In the genomic region with DNA sequence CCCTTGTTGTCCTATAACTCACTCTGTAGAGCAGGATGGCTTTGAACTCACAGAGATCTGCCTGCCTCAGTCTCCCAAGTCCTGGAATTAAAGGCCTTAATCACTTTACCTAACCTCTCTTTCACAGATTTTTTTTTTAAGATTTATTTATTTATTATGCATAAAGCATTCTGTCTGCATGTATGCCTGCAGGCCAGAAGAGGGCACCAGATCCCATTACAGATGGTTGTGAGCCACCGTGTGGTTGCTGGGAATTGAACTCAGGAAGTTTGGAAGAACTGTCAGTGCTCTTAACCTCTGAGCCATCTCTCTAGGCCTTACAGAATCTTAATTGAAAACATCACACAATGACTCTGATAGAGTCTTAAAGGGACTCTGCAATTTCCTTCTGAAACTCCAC, we compare ENCODE assay signal across 24 mouse cellular contexts. TPM values are rescaled to one million over a fixed set of nuclear protein-coding genes. Genes with fewer than 3 reads are reported as not detected.
DNase-seq lines count a peak whose midpoint lies in the region; ATAC-seq and TF ChIP-seq lines count a peak whose summit lies in the region.
"Had no signal": no experiment of that assay in that cellular context is flagged by ENCODE, and none has a peak within 500 bp of the region (broad histone marks: within the 10 kb centered on the region; RNA-seq: fewer than 3 reads in every experiment).

No protein-coding gene starts in this region.

- intact Hi-C loops in heart, adult 2 months (cut with DNase I): no loop called here
- intact Hi-C loops in left cerebral cortex, adult 2 months (cut with DNase I): no loop called here
- intact Hi-C loops in left cerebral cortex, postnatal 25 days (cut with DNase I): loop anchor here (5.0 kb wide), 1 partner anchor 64 kb away; no protein-coding TSS in a partner anchor

- TF ChIP-seq CTCF in heart, adult 2 months (IDR thresholded peaks at IDR 0.05): peak; percentile 55
- TF ChIP-seq CTCF in left cerebral cortex, adult 2 months (IDR thresholded peaks at IDR 0.05): peak; percentile 16
- TF ChIP-seq CTCF in E14TG2a.4 (conservative IDR thresholded peaks at IDR 0.05; ENCODE audit: low read length) (peak; percentile 52), Patski (IDR thresholded peaks at IDR 0.05) (peak; percentile 66)

- POLR2A ChIA-PET in Patski (lab: Charles Lee): no interaction called here

- H3K27me3 ChIP-seq in heart, adult 2 months (ENCODE audit: control insufficient read depth, insufficient read depth, low read length): no peaks in the 10 kb centered on the region
- no peaks in the 10 kb centered on the region for H3K27me3 ChIP-seq in E14TG2a.4 (ENCODE audit: insufficient read depth, low read length)
- no peaks in the 10 kb centered on the region for H3K27me3 ChIP-seq in Patski
- H3K27me3 ChIP-seq in forebrain, embryonic 10.5 days (ENCODE audit: poor library complexity, severe bottlenecking): no peaks in the 10 kb centered on the region
- H3K27me3 ChIP-seq: heart, embryonic 13.5 days; limb, embryonic 15.5 days; midbrain, embryonic 15.5 days; neural tube, embryonic 13.5 days had no signal

- 88% methylated on average over 1 of the region's 1 CpGs for WGBS in heart, adult 2 months
- WGBS in forebrain, embryonic 10.5 days: 83% methylated on average over 1 of the region's 1 CpGs

- no peaks in the 10 kb centered on the region for H3K79me2 ChIP-seq in heart, adult 2 months (replicated peaks; ENCODE audit: control insufficient read depth, insufficient read depth, low read length)

- no peaks in the 10 kb centered on the region for H3K9me3 ChIP-seq in E14TG2a.4 (ENCODE audit: low read length)
- H3K9me3 ChIP-seq in forebrain, embryonic 10.5 days: no peaks in the 10 kb centered on the region; the same call in 1 of the 2 replicates
- H3K9me3 ChIP-seq: heart, embryonic 13.5 days; limb, embryonic 15.5 days; midbrain, embryonic 15.5 days; neural tube, embryonic 13.5 days had no signal

- no peak overlapping the region for H3K27ac ChIP-seq in heart, adult 2 months
- no peak overlapping the region for H3K27ac ChIP-seq in left cerebral cortex, adult 2 months
- no peak overlapping the region for H3K27ac ChIP-seq in forebrain, embryonic 10.5 days
- H3K27ac ChIP-seq: heart, embryonic 13.5 days; limb, embryonic 15.5 days; midbrain, embryonic 15.5 days; neural tube, embryonic 13.5 days had no signal

- H3K4me3 ChIP-seq in heart, adult 2 months: no peak overlapping the region
- no peak overlapping the region for H3K4me3 ChIP-seq in left cerebral cortex, adult 2 months
- H3K4me3 ChIP-seq in E14TG2a.4 (replicated peaks; ENCODE audit: low read length): no peak overlapping the region
- H3K4me3 ChIP-seq in forebrain, embryonic 10.5 days: no peak overlapping the region
- H3K4me3 ChIP-seq: heart, embryonic 13.5 days; limb, embryonic 15.5 days; midbrain, embryonic 15.5 days; myocyte; neural tube, embryonic 13.5 days had no signal

- TF ChIP-seq EP300 in heart, adult 2 months (IDR thresholded peaks at IDR 0.05; ENCODE audit: insufficient read depth, low read depth, low read length): no peak

- no peak overlapping the region for H3K9ac ChIP-seq in heart, adult 2 months (ENCODE audit: low read depth, low read length)
- H3K9ac ChIP-seq: heart, embryonic 13.5 days; limb, embryonic 15.5 days; midbrain, embryonic 15.5 days; neural tube, embryonic 13.5 days had no signal

- no peak for TF ChIP-seq POLR2A in heart, adult 2 months (IDR thresholded peaks at IDR 0.05; ENCODE audit: insufficient read depth, low read depth, low read length)

- peaks cover 11% of the 10 kb centered on the region for H3K36me3 ChIP-seq in heart, adult 2 months (ENCODE audit: control insufficient read depth, insufficient read depth, low read length)
- H3K36me3 ChIP-seq in E14TG2a.4 (ENCODE audit: insufficient read depth, low read length): peaks cover 98% of the 10 kb centered on the region
- peaks cover 91% of the 10 kb centered on the region for H3K36me3 ChIP-seq in forebrain, embryonic 10.5 days (replicated peaks)
- H3K36me3 ChIP-seq: midbrain, embryonic 15.5 days; neural tube, embryonic 13.5 days had no signal

- no peak for DNase-seq in heart, adult 2 months
- DNase-seq in heart, adult 9 months (ENCODE audit: low spot score in 2 of 2): no peak
- DNase-seq in left cerebral cortex, adult 2 months (ENCODE audit: extremely low spot score in 1 of 2, low spot score in 2 of 2): no peak
- DNase-seq in left cerebral cortex, postnatal 25 days (ENCODE audit: low spot score in 2 of 2): no peak
- no peak for DNase-seq in Patski (ENCODE audit: low read depth, low spot score)
- no peak for DNase-seq in forebrain, embryonic 10.5 days (ENCODE audit: extremely low spot score, low spot score)
- DNase-seq in c-Kit-positive CD71-positive TER-119-positive erythroid progenitor cells, embryonic 14.5 days (ENCODE audit: low spot score): no peak
- DNase-seq: adrenal gland, postnatal 25 days; cerebellum, adult 11 months; cerebellum, adult 9-11 months; heart, postnatal 14 days; kidney, adult 8-10 months; kidney, postnatal 25 days; left cerebral cortex, postnatal 4 days; lung, adult 18-20 months; right cerebral cortex, adult 18-20 months; right cerebral cortex, postnatal 4 days; thymus, postnatal 36 days had no signal

- H3K4me1 ChIP-seq in heart, adult 2 months (ENCODE audit: control insufficient read depth, insufficient read depth, low read length): peaks cover 8% of the 10 kb centered on the region
- peaks cover 5% of the 10 kb centered on the region; the same call in 1 of the 2 replicates for H3K4me1 ChIP-seq in E14TG2a.4 (replicated peaks; ENCODE audit: low read depth, low read length)
- H3K4me1 ChIP-seq in forebrain, embryonic 10.5 days: no peaks in the 10 kb centered on the region
- H3K4me1 ChIP-seq: limb, embryonic 15.5 days; midbrain, embryonic 15.5 days; neural tube, embryonic 13.5 days had no signal

- ATAC-seq in Patski: no peak
- ATAC-seq: midbrain, embryonic 15.5 days had no signal

- in situ Hi-C loops in Patski (cut with MboI; ENCODE audit: low pct_unique_long_range_greater_than_20kb): no loop called here

- CTCF ChIA-PET in Patski (lab: Charles Lee): no interaction called here

RNA-seq across cellular contexts. Expression of gene Chek2, which starts 13.2 kb away (rescaled TPM):
- total RNA-seq in heart, adult 2 months (2021): 1 to 10 TPM; 2.6 to 3.1 TPM
- 3.4 and 5.5 TPM in 2 replicates for polyA plus RNA-seq in heart, adult 2 months (2012; rRNA removed)
- total RNA-seq in left cerebral cortex, adult 2 months (2021): under 1 TPM; 0.59 to 0.91 TPM
- total RNA-seq in left cerebral cortex, postnatal 25 days (2021): 1 to 10 TPM; 1.2 to 1.4 TPM
- polyA plus RNA-seq in Patski (2021): 21.3 TPM
- 47.5 and 51.5 TPM in 2 replicates for polyA plus RNA-seq in forebrain, embryonic 10.5 days (2016; fragmentation: Nextera tagmentation; extraction: Ambion mirVana)

RNA-seq across cellular contexts. Expression of gene Hscb, which starts 13.4 kb away (rescaled TPM):
- total RNA-seq in heart, adult 2 months (2021): 10 to 100 TPM; 18.5 to 18.7 TPM
- polyA plus RNA-seq in heart, adult 2 months (2012; rRNA removed): 14.8 and 17.7 TPM in 2 replicates
- total RNA-seq in left cerebral cortex, adult 2 months (2021): 10 to 100 TPM in 1 of 2 experiments, 1 to 10 TPM in 1; 7.9 to 10.4 TPM
- total RNA-seq in left cerebral cortex, postnatal 25 days (2021): 10 to 100 TPM in 1 of 2 experiments, 1 to 10 TPM in 1; 8.8 to 12.0 TPM
- polyA plus RNA-seq in Patski (2021): 45.7 TPM
- 27.5 and 29.9 TPM in 2 replicates for polyA plus RNA-seq in forebrain, embryonic 10.5 days (2016; fragmentation: Nextera tagmentation; extraction: Ambion mirVana)

RNA-seq across cellular contexts. Expression of gene Ttc28, which starts 26.6 kb away (rescaled TPM):
- 10 to 100 TPM; 12.3 to 15.0 TPM for total RNA-seq in heart, adult 2 months (2021)
- 7.2 and 7.3 TPM in 2 replicates for polyA plus RNA-seq in heart, adult 2 months (2012; rRNA removed)
- 10 to 100 TPM; 12.0 to 12.8 TPM for total RNA-seq in left cerebral cortex, adult 2 months (2021)
- total RNA-seq in left cerebral cortex, postnatal 25 days (2021): 10 to 100 TPM; 11.6 to 13.2 TPM
- polyA plus RNA-seq in Patski (2021): 9.0 TPM
- 9.7 and 9.8 TPM in 2 replicates for polyA plus RNA-seq in forebrain, embryonic 10.5 days (2016; fragmentation: Nextera tagmentation; extraction: Ambion mirVana)

RNA-seq across cellular contexts. Expression of gene Ulk1, which starts 43.1 kb away (rescaled TPM):
- 10 to 100 TPM; 64.8 to 82.1 TPM for total RNA-seq in heart, adult 2 months (2021)
- polyA plus RNA-seq in heart, adult 2 months (2012; rRNA removed): 55.9 and 62.6 TPM in 2 replicates
- 10 to 100 TPM; 75.4 to 80.4 TPM for total RNA-seq in left cerebral cortex, adult 2 months (2021)
- 10 to 100 TPM; 66.8 to 72.7 TPM for total RNA-seq in left cerebral cortex, postnatal 25 days (2021)
- 63.7 TPM for polyA plus RNA-seq in Patski (2021)
- 18.3 and 22.0 TPM in 2 replicates for polyA plus RNA-seq in forebrain, embryonic 10.5 days (2016; fragmentation: Nextera tagmentation; extraction: Ambion mirVana)

Comparison
In these comparisons a context has a peak if more than half of its experiments do, and no peak if none do; other contexts are left out.
1. CTCF ChIP-seq: peak in every context shown above with its lines; median percentile 66 in Patski; 55 in heart, adult 2 months; 52 in E14TG2a.4; 16 in left cerebral cortex, adult 2 months.